Mouse (Mus musculus): ENCODE measurements around the gene Nkx2-5.

The Nkx2-5 gene

DNA sequence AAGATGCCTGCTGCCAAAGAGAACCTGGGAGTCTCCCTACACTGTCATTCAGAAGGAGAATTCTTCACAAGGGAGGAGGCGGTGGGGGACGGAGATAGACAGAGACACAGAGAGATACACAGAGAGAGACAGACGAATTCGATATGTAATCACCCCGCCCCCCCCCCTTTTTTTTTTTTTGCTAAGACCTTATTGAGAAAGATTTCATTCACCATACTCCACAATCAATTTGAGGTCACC is at the start of gene Nkx2-5:
Nkx2-5 (minus strand) TSS at position 101 of the 240 bp plus-strand sequence.
- no peak for ATAC-seq (ENCODE audit: insufficient number of reproducible peaks, low FRiP score, low TSS enrichment)

DNA sequence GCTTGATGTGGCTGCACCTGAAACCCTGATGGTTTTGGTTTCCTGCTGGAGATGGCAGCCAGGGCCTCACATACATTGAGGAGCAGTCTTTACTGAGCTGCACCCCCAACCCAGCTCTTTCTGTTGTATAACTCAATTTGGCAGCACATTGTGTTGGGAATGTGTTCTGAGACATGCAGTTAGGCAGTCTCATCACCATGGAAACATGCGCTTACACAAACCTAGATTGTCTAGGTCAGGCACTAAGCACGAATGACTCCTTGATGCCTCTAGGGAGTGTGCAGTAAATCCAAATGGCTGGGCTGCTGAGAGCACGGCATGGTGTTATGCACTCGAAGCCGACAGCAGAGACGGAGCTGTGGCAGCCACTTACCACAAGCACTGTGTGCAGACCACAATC is 49.5 kb upstream of the Nkx2-5 start:
- no peak for ATAC-seq (ENCODE audit: insufficient number of reproducible peaks, low FRiP score, low TSS enrichment)

- no peak for ATAC-seq (ENCODE audit: insufficient number of reproducible peaks, low FRiP score, low TSS enrichment)
Measured at GRCm38 (mm10) chr17:26893492-26893891, 48.7 kb upstream of the Nkx2-5 start.

GRCm38 (mm10) chr17:26892635-26893375 is 48.0 kb upstream of the Nkx2-5 start:
- no peak for ATAC-seq (ENCODE audit: insufficient number of reproducible peaks, low FRiP score, low TSS enrichment)

- no peak for ATAC-seq (ENCODE audit: insufficient number of reproducible peaks, low FRiP score, low TSS enrichment)
Measured at GRCm38 (mm10) chr17:26887926-26888325, 43.1 kb upstream of the Nkx2-5 start.

GRCm38 (mm10) chr17:26886047-26886749 is 41.4 kb upstream of the Nkx2-5 start:
- ATAC-seq (ENCODE audit: insufficient number of reproducible peaks, low FRiP score, low TSS enrichment) = peak; percentile 88

DNA sequence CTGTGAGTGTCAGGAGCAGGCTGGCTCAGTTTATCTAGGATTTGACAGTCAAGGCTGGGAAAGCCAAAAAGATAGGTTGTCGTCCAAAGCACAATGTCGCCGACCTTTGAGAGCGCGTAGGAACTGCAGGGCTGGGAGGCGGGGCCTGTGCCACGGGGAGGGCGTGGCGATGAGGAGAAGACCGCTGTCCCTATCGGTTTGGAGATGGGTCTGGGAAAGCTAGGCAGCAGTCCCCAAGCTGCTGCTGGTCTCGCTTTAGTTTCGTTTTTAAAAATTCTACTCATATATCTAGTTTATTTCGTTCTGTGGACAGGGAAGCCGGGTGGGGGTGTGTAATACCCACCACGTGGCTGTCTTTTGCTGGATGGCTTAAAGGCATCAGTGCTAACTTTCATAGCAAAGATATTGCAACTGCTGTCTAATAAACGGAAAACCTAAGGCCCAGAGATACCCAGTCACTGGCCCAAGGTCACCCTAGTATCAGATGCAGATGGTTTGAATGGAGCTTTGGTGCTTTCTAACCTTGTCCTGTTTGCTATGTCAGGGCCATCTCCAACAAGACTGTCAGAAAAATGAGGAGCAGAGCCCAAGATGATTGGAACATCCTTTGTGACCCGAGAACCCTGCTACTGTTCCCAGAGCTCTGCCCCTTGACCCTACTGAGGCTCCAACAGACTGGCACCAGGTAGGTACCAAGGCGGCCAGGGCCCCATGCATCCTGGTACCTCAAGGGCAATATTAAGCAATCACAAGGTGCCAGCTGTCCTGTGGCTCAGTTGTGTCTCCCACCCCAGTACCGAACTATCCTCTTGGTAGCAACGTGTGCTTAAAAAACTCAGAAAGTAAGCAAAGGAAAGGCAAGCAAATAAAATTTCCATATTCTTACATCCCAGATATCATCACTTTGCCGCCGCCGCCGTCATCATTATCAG is 40.5 kb upstream of the Nkx2-5 start:
- ATAC-seq (ENCODE audit: insufficient number of reproducible peaks, low FRiP score, low TSS enrichment) = no peak

GRCm38 (mm10) chr17:26883585-26883984 is 38.8 kb upstream of the Nkx2-5 start:
- no peak for ATAC-seq (ENCODE audit: insufficient number of reproducible peaks, low FRiP score, low TSS enrichment)

DNA sequence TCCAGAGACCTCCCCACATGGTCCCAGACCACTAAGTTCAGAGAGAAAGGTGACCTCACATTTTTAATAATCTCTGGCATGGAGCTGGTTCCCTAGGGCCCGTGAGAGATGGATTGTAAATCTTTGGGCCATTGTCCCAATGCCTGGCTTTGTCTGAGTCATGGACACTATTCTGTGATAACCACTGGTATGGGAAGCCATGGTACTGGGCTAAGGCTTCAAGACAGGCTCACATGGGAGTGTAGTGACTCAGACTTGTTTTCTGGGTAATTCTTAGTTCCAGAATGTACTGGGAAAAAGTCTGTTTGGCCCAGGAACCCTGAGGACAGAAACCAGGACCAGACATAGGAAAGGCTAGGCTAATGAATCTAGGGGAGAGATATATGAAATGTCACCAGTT is 37.9 kb upstream of the Nkx2-5 start:
- ATAC-seq (ENCODE audit: insufficient number of reproducible peaks, low FRiP score, low TSS enrichment) = no peak

DNA sequence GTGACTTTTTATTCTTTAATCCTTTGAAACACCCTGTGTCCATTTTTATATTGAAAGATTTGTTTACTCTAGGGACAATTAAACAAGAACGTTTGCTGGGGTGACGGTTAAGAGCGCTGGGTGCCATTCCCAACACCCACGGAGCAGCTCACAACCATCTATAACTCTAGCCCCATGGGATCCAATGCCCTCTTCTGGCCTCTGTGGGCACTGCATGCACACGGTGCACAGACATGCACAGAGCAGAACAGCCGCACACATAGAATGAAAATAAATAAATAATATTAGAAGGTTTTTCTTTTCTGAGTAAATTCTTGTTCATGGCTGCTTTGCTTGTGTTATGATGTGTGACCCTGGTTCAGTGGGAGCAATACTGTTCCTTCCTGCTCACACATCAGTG is 34.4 kb upstream of the Nkx2-5 start:
- ATAC-seq (ENCODE audit: insufficient number of reproducible peaks, low FRiP score, low TSS enrichment) = no peak

DNA sequence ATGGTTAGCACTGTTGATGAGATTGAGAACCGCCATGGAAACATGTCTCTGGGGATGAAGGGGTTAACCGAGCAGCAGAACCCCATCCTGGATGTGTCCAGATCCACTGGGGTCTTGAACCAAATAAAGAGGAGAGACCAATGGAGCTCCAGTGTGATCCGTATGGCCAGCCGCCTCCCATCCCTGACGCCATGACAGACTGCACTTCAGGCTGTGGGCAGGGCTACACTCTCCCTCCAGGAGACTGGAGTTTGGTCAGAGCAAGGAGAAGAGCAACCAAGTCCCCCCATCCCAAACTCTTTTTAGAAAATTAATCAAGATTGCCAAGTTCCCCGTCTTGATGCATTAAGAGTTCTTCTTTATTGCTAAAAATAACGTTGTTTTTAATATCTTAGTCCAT is 33.1 kb upstream of the Nkx2-5 start:
- no peak for ATAC-seq (ENCODE audit: insufficient number of reproducible peaks, low FRiP score, low TSS enrichment)

DNA sequence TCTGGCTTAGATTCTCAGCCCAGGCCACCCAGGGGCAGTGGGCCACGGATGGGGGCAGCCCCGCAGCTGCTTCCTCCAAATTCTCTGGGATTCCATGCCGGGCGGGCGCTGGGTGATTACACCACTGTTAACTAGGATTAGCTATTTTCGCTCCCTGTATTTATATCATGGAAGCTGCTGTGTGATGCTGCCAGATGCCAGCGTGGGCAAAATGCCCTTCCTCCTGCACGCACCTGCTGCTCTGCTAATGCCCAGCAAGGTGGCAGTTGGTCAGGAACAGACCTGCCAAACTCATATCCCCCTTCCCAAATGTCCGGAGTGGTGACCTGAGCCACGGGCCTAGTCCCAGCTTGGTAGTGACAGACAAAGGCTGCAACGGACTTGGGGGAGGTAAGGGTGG is 29.7 kb upstream of the Nkx2-5 start:
- ATAC-seq (ENCODE audit: insufficient number of reproducible peaks, low FRiP score, low TSS enrichment) = no peak

DNA sequence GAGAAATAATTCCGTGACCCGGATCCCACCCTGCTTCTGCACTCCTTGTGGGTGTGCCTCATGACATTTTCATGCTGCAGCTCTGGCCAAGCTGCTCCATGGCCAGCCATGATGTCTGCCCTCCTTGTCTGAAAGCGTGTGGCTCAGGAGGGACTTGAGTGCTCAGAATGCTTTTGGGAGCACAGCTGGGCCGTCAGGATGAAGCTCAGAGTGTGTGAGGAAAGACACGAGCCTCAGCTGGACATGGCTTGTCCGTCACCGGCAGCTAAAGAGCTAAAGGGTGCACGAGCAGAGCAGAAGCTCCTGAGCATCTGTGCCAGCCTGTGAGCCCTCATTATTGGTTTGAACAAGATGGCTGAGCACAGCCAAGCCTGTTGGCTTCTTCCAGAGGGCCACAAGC is 28.7 kb upstream of the Nkx2-5 start:
- no peak for ATAC-seq (ENCODE audit: insufficient number of reproducible peaks, low FRiP score, low TSS enrichment)

DNA sequence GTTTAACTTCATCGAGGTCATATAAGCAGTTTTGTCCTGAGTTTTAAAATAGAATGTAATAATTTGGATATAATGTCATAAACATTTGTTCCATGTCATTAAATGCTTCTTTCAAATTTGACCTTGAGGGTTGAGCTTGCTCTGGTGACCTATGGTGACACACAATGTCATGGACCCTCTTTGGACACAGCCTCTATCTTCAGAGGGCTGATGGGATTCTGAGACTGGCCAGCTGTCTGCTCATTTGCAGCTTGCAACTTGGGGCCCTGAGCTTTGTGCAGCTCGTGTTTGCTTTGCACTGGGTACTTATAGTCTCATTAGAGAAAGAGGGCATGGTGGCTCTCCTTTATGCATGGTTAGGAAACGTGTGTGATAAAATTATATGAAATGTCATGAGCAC is 28.1 kb upstream of the Nkx2-5 start:
- no peak for ATAC-seq (ENCODE audit: insufficient number of reproducible peaks, low FRiP score, low TSS enrichment)

DNA sequence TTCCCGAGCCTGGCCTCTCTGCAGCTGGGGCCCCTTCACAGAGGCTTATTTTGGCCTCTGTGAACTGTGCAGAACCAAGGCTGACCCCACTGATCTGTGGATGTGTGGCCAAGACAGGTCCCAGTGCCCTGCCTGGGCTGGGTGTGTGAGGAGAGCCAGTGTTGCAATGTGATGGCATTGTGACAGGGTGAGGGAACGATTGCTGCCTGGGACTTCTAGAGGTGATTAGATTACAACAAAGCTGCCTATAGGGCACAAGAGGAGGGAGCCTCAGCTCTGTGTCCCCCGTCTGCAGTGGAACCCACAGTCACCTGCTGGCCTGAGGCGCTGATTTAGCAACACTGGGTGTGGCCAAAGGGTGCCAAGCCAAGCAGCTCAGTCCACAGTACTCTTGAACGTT is 23.9 kb upstream of the Nkx2-5 start:
- no peak for ATAC-seq (ENCODE audit: insufficient number of reproducible peaks, low FRiP score, low TSS enrichment)

- no peak for ATAC-seq (ENCODE audit: insufficient number of reproducible peaks, low FRiP score, low TSS enrichment)
Measured at GRCm38 (mm10) chr17:26865156-26865555, 20.3 kb upstream of the Nkx2-5 start.

DNA sequence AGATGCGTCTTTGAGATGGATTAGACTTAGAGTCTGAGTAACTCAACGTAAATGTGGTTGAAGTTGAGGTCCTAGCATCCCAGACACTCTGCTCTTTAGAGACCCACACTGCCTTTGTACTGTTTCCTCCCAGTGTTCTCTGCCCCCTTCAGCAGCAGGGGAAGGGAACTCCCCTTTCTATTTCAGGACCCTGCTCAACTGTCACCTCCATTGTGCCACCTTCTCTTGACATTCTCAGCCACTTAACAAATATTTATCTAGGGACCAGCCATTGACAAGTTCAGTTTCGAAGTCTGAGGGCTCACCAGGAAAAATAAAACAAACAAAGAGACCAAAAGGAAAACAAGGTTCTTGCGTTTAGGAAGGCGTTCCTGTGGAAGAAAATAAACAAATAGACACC is 19.5 kb upstream of the Nkx2-5 start:
- ATAC-seq (ENCODE audit: insufficient number of reproducible peaks, low FRiP score, low TSS enrichment) = no peak

- ATAC-seq (ENCODE audit: insufficient number of reproducible peaks, low FRiP score, low TSS enrichment) = no peak
Measured at GRCm38 (mm10) chr17:26861793-26862192, 17.0 kb upstream of the Nkx2-5 start.

- no peak for ATAC-seq (ENCODE audit: insufficient number of reproducible peaks, low FRiP score, low TSS enrichment)
Measured at GRCm38 (mm10) chr17:26861383-26861782, 16.6 kb upstream of the Nkx2-5 start.

- no peak for ATAC-seq (ENCODE audit: insufficient number of reproducible peaks, low FRiP score, low TSS enrichment)
Measured at GRCm38 (mm10) chr17:26860906-26861305, 16.1 kb upstream of the Nkx2-5 start.

GRCm38 (mm10) chr17:26852262-26852661 is 7.5 kb upstream of the Nkx2-5 start:
- ATAC-seq (ENCODE audit: insufficient number of reproducible peaks, low FRiP score, low TSS enrichment) = no peak
